Mouse (Mus musculus) c-Kit-negative CD71-positive TER-119-positive erythroid progenitor cells, embryonic 14.5 days (primary cell): Measurements from ENCODE around the gene U2af1l4.

Source experiments
- DNase-seq: peaks from one replicate; pipeline ENCODE4 v3.0.0-alpha.2; 2013; ENCODE audit warnings: low read depth, low spot score

U2af1l4 gene

GRCm38 (mm10) chr7:30610043-30610442, 46.9 kb downstream of the U2af1l4 start:
- no peak for DNase-seq

GRCm38 (mm10) chr7:30612654-30613402, 49.7 kb downstream of the U2af1l4 start, which contains the start of gene Upk1a:
Gene Upk1a, minus strand, starts transcription at chr7:30612847.
- no peak for DNase-seq

- peak; percentile 49 for DNase-seq
Measured at GRCm38 (mm10) chr7:30613529-30614112, 50.5 kb downstream of the U2af1l4 start.

- DNase-seq, result no peak
Measured at GRCm38 (mm10) chr7:30614454-30614853, 51.4 kb downstream of the U2af1l4 start.
